Mouse (Mus musculus): Measurements from ENCODE around the gene Vav3.
A peak's percentile ranks its signal among the peaks of the same experiment; 100 is the strongest.

Vav3 gene

DNA sequence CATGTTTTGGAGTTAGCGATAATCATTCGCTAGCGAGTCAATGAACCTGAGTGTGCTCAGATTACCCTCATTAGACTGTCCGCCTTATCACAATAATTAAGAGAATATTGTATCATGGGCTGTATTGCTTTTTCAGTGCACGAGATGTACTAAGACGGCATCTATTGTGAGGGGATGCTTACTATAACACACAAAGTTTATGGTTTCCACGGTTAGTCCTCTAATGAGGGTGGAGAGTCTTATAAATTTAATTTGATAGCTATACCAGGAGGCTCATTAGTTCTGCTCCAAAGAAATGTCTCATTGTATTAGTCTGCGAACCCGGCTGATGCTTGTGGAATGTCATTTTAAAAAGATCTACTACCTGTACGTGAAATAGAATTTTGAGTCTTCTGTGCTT lies 175.9 kb downstream of the Vav3 start:
- peak; percentile 67 for DNase-seq

DNA sequence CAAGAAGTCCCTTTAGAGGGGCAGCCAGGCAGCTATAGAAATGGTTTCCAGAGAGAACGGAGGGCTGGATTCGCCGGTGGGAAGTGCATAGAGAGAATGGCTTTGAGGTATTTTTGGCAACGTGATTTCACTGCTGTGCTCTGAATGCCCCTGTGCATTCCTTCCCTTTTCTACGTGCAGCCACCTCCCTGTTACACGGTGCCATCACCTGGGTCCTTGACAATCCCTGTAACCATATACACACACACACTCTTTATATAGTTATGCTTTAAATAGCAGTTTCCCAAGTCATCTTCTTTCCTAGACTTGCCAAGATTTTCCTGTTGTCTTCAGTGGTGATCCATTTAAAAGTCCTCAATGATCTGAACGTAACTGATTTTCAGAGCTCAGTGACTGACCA lies 181.7 kb downstream of the Vav3 start:
- DNase-seq: no peak

GRCm38 (mm10) chr3:109525825-109526224 lies 185.4 kb downstream of the Vav3 start:
- no peak for DNase-seq

DNA sequence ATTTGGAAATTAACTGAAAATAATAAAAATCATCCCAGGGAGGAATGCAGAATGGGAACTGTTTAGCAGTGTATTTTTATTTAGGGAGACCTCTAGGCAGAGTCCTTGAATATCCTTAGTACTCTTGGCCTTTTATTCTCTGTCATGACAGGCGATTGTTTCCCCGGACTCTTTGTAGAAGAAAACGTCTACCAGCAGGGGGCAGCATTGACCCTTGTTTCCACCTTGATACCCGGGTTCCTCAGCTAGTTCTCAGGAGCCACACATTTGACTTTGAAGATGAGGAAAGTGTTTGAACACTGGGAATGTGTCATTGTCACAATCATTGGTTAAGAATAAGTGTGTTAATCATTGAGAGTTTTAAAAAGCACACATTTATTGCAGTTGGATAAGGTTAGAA lies 185.8 kb downstream of the Vav3 start:
- DNase-seq: peak; percentile 87

- DNase-seq: no peak
These were observed 186.2 kb downstream of the Vav3 start for GRCm38 (mm10) chr3:109526651-109527050.

DNA sequence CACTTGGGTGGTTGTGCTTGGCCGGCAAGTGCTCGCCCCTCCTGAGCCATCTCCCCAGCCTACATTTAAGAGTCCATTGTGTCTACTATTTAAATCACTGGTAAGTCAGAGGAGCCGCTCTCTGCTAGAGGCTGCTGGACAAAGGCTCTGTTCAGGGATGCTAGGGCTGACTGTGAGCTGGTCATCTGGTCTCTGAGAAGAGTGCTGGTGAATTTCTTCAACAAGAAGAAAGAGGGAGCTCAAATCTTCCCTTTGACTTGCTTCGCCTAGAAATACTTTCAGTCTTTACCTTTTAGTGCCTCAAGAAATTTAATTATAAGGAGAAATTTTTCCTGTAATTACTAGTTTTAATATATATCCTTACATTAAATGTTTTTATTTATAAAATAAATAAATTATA lies 188.2 kb downstream of the Vav3 start:
- DNase-seq: no peak

DNA sequence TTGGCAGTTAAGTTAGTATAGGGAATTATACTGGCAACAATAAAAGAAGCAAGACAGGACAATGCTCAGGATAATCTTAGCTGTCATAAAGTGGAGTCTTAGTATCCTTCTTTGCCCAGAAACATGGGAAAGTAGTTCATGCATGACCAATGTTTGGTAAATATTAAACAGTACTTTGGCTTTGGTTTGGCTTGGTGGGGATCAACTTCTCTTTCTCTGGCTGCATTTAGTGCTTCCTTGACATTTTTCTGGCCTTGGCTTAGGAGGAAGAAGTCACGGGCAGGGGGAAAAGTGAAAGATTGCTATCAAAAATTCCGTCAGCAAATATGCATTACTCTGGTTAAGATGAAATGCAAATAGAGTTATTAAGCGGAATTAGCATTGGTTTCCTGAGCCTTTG lies 197.2 kb downstream of the Vav3 start:
- DNase-seq: no peak

GRCm38 (mm10) chr3:109540009-109540408 lies 199.6 kb downstream of the Vav3 start:
- no peak for DNase-seq

- DNase-seq: no peak
These were observed 204.2 kb downstream of the Vav3 start for GRCm38 (mm10) chr3:109544476-109545221.

GRCm38 (mm10) chr3:109557329-109557728 lies 216.9 kb downstream of the Vav3 start:
- DNase-seq: no peak

- peak; percentile 68 for DNase-seq
These were observed 220.8 kb downstream of the Vav3 start for GRCm38 (mm10) chr3:109561295-109561694.

DNA sequence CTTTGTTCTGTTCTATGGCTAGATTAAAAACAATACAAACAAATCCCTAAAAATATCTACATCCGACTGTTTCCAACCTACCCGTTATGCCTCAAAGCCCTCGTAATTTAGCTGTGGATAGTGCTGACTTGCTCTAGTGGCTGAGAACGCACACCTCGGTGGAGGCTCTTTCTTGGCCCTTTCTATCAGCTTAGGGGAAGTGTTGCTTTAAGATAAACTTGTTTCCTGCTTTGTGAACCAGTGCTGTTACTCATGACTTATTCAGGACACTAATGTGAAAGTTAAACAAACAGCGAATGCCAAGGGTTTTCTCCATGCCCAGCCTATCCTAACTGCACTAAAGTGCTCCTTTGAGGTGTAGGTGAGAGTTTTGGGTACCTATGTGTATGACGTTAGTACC lies 221.3 kb downstream of the Vav3 start:
- peak; percentile 6 for DNase-seq

- no peak for DNase-seq
These were observed 221.8 kb downstream of the Vav3 start for GRCm38 (mm10) chr3:109562268-109562667.

GRCm38 (mm10) chr3:109564443-109564842 lies 224.0 kb downstream of the Vav3 start:
- DNase-seq: no peak

GRCm38 (mm10) chr3:109568542-109569265 lies 228.3 kb downstream of the Vav3 start:
- peak; percentile 72 for DNase-seq

DNA sequence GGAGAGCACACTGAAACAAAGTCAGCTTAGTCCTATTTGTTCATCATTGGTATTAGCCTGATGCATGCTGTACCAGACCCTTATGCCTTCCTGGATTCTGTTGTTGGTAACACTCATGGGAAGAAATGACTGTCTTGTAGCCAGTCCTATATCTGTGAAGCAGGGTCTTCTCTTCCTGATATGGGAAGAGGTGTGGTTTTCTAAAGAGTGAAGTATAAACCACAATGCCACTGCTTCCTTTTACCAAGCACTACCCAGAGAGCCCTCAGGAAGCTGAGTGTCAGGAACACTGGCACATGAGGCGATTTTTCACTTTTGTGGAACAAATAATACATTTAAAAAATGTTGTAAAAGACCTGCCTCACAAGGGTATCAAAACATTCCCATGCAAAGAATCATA lies 231.0 kb downstream of the Vav3 start:
- no peak for DNase-seq

- DNase-seq: no peak
These were observed 232.4 kb downstream of the Vav3 start for GRCm38 (mm10) chr3:109572871-109573270.

- no peak for DNase-seq
These were observed 233.2 kb downstream of the Vav3 start for GRCm38 (mm10) chr3:109573549-109574146.

GRCm38 (mm10) chr3:109574161-109574560 lies 233.7 kb downstream of the Vav3 start:
- no peak for DNase-seq

GRCm38 (mm10) chr3:109578347-109578746 lies 237.9 kb downstream of the Vav3 start:
- no peak for DNase-seq

DNA sequence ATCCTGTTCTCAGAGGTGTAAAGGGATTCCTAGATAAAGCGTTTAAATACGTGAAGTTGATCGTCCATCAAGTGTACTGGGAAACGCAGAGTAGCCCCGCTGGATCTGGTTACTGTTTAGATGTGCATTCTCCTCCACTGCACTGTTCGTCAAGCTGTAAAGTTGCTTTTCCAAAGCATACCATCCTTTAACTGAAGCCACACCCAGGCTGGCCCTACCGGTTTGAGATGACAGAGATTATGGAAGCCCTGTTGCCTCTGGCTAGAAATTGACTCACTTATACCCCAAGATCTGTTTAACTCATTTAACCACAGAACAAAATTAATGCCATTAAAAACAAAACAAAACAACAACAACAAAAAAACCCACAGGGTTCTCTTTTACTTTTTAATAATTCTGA lies 238.5 kb downstream of the Vav3 start:
- DNase-seq: no peak

DNA sequence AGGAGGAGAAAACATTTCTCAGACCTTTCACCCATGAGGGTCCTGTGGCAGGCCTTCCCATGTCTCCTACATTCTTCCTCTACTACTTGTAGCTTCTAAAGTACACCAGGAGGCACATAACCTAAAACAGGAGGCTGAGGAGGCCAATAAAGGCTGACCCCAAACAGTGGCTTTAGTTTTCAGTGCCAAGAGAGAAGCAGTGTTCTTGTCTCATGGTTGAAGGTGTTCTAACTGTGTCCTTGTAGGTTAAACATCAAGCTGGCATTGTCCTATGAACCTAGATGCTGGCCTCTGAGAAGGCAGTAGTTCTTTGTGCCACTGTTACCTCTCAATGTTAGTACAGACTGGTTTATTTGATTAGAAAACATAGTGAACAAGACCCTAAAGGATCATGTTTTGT lies 245.5 kb downstream of the Vav3 start:
- DNase-seq: no peak

GRCm38 (mm10) chr3:109592970-109593369 lies 252.5 kb downstream of the Vav3 start:
- no peak for DNase-seq

DNA sequence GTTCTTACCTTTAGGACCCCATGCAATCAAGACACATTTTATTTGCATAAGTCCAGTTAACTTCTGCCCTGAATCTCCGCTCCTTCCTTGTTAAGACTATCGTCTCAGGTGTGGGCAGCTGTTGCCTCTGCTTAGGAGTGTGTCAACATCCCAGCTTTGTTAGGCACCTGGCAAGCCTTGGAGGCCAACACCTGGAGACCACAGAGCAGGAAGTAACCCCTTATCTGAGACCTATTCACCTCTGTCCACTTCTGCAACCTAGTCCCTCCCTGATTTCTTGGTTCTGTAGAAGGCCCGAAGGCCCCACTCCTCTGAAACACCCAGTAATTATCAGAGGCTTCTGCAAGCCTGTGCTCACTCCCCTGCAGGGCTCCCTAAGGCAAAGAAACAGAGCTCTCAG lies 255.6 kb downstream of the Vav3 start:
- no peak for DNase-seq

Data from retina, postnatal 1 day (tissue).